Mouse (Mus musculus) midbrain, embryonic 12.5 days (tissue): ENCODE results near the gene Lipo1. TPM values are rescaled to one million over a fixed set of nuclear protein-coding genes. Genes with fewer than 3 reads are reported as not detected.
"Not testable (repeated sequence)": the region's sequence is repeated elsewhere in the genome, so short reads cannot be mapped to it uniquely, and the experiment has no call there.

Experiments used
- ATAC-seq: fragments of 200-750 bp; cut with Nextera tagmentation; 2 replicates; pipeline ENCODE4 v1.8.0; 2017; ENCODE audit warnings: low read depth, moderate TSS enrichment, moderate library complexity; ENCODE audit not compliant: low FRiP score
- H3K27ac ChIP-seq: fragments of 300-500 bp; sonication (generic); replicated peaks from 2 replicates; pipeline ENCODE4 v1.5.1; 2016; ENCODE audit warnings: mild to moderate bottlenecking
- H3K27me3 ChIP-seq: fragments of 300-500 bp; sonication (generic); 2 replicates; pipeline ENCODE4 v1.6.1; 2016; ENCODE audit warnings: mild to moderate bottlenecking
- H3K36me3 ChIP-seq: fragments of 300-500 bp; sonication (generic); 2 replicates; pipeline ENCODE4 v1.6.1; 2016
- H3K4me1 ChIP-seq: fragments of 300-500 bp; sonication (generic); 2 replicates; pipeline ENCODE4 v1.6.1; 2016
- H3K4me2 ChIP-seq: fragments of 300-500 bp; sonication (generic); replicated peaks from 2 replicates; pipeline ENCODE4 v1.6.1; 2016; ENCODE audit warnings: mild to moderate bottlenecking, moderate library complexity
- H3K4me3 ChIP-seq: fragments of 300-500 bp; sonication (generic); 2 replicates; pipeline ENCODE4 v1.5.1; 2016; ENCODE audit warnings: mild to moderate bottlenecking
- H3K9ac ChIP-seq: fragments of 300-500 bp; sonication (generic); replicated peaks from 2 replicates; pipeline ENCODE4 v1.6.1; 2016; ENCODE audit warnings: mild to moderate bottlenecking, moderate library complexity
- H3K9me3 ChIP-seq: fragments of 300-500 bp; sonication (generic); 2 replicates; pipeline ENCODE4 v1.6.1; 2016; ENCODE audit warnings: mild to moderate bottlenecking
- WGBS: fragments of 180-500 bp; shearing (Covaris S2); methylation state at CpG from one replicate; pipeline ENCODE4 v1.1.7; 2016; 5-methylcytosine and 5-hydroxymethylcytosine counted together
- polyA plus RNA-seq: library from polyadenylated mRNA; unstranded; fragments of >200 nt; fragmentation: Nextera tagmentation; extraction: Ambion mirVana; gene quantifications from 2 replicates; pipeline ENCODE4 v1.2.1, GENCODE M21; 2016

The Lipo1 gene
- not detected in 2 replicates for polyA plus RNA-seq

DNA sequence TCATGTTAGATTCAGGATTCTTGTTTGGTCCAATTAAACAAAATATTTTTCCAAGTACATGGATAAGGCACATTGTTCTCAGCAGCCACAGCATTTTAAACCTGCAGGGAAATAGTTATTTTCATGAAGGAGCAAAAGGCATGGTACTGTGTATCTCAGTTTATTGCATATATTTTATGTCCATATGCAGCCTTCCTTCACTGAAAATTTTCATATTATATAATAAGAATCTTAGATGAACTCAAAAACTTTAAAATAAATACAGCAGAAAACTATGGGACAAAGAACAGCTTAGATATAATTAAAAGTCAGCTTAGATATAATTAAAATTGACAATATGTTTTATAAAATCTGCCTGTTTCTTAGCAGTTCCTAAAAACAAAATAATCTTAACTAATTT is at the start of gene Lipo1:
Gene Lipo1, minus strand, starts transcription at position 101 of the 400 bp plus-strand sequence.
- H3K36me3 ChIP-seq, ATAC-seq, H3K4me3 ChIP-seq, H3K4me1 ChIP-seq, H3K9me3 ChIP-seq, H3K9ac ChIP-seq, H3K27ac ChIP-seq, H3K4me2 ChIP-seq, H3K27me3 ChIP-seq: not testable (repeated sequence)

DNA sequence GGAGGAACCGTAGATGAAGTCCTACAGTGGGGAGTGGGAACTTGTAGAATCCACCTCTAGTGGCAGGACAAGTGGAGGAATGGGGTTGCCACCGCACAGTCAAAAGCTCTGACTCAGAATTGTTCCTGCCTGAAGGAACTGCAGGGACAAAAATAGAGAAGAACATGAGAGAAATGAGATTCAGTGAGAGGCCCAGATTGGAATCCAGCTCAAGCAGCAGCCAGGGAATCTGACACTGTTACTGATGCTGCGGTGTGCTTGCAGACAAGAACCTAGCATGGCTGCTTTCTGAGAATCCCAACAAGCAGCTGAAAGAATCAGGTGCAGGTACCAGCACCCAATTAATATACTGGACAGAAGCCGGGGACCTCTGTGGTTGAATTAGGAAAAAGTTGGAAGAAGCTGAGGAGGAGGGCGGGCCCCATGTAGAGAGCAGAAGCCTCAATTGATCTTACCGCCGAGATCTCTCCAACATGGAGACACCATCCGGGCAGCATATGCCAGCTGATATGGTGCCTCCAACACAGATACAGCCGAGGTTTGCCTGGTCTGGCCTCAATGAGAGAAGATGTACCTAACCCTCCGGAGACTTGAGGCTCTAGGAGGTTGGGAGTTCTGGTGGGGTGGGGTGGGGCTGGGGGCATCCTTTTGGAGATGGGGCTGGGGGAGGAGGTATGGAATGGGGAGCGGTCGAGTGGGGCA is 532 bp downstream of the Lipo1 start:
- H3K4me1 ChIP-seq: no peaks in the 10 kb centered on the region
- H3K4me2 ChIP-seq: no peak overlapping the region
- no peak overlapping the region for H3K9ac ChIP-seq
- 88% methylated on average over 12 of the region's 12 CpGs for WGBS
- H3K27ac ChIP-seq: no peak overlapping the region
- no peak overlapping the region for H3K4me3 ChIP-seq
- H3K27me3 ChIP-seq: no peaks in the 10 kb centered on the region
- no peak for ATAC-seq
- no peaks in the 10 kb centered on the region for H3K9me3 ChIP-seq
- no peaks in the 10 kb centered on the region for H3K36me3 ChIP-seq

DNA sequence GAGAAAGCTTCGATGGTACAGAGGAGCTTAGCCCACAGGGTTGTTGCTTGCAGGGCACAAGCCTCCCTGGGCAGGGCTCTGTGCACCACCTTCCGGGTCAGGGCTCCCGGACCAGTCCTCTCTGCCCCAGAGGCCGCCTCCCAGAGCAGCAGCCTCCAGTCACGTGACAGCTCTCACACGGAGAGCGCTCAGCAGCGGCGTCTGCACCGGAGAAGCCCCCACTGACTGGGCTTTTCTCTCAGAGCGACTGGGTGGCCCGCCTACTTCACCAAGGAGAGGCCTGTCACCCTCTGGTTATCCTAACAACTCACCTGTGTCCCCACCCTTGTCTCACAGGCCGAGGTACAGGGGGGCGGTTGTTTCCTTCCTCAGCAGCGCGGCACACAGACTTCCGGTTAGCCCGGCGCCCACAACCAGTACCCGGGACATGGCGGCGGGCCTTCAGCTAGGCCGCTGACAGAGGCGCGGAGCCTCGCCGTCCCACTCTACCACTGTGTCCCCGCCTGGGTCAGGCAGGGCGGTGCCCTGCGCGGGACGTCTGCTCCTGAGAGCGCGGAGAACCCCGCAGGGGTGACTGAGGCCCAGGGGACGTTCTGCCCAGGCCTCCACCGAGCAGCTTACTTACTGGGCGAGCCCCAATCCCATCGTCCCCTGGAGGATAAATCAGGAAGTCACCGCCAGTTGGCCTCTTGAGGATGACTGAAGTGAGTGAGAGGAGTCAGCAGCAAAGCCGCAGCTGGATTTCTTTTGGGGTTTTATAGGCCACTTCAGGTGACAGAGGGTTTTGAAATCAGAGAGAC is 25.8 kb downstream of the Lipo1 start, which contains the start of gene Lipo3:
Gene Lipo3, minus strand, starts transcription at position 665 of the 800 bp plus-strand sequence.
- H3K36me3 ChIP-seq, H3K9ac ChIP-seq, H3K4me1 ChIP-seq, H3K9me3 ChIP-seq, H3K27ac ChIP-seq, H3K27me3 ChIP-seq: not testable (repeated sequence)
- 39% methylated on average over 13 of the region's 41 CpGs for WGBS
- peak; percentile 98 for ATAC-seq
- H3K4me2 ChIP-seq: peak within 1 kb of the TSS; percentile 41
- H3K4me3 ChIP-seq: peak within 1 kb of the TSS; percentile 23

DNA sequence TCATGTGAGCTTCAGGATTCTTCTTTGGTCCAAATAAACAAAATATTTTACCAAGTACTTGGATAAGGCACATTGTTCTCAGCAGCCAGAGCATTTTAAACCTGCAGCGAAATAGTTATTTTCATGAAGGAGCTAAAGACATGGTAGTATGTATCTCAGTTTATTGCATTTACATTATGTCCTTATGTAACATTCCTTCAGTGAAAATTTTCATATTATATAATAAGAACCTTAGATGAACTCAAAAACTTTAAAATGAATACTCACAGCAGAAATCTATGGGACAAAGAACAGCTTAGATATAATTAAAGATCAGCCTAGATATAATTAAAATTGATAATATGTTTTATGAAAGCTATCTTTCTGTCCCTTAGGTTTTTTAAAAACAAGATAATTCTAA is 36.0 kb downstream of the Lipo1 start, which contains the start of gene Lipo2:
Gene Lipo2, minus strand, starts transcription at position 101 of the 400 bp plus-strand sequence.
- 98% methylated on average over 1 of the region's 1 CpGs for WGBS
- not testable (repeated sequence) for H3K27ac ChIP-seq, H3K9me3 ChIP-seq, H3K27me3 ChIP-seq, ATAC-seq, H3K4me3 ChIP-seq, H3K9ac ChIP-seq, H3K36me3 ChIP-seq, H3K4me1 ChIP-seq, H3K4me2 ChIP-seq

Other genes starting within 250 kb of the Lipo1 start
- not detected in 2 replicates for gene Gm8978, start 162.2 kb downstream of the Lipo1 start, polyA plus RNA-seq
- gene Lipo2, start 36.1 kb downstream of the Lipo1 start, polyA plus RNA-seq: 0.92 TPM in 1 of 2 replicates, not detected in the other
- gene Lipo3, start 25.5 kb downstream of the Lipo1 start, polyA plus RNA-seq: 14.1 and 14.2 TPM in 2 replicates
- gene Lipf, start 173.7 kb upstream of the Lipo1 start, polyA plus RNA-seq: not detected in 2 replicates
- gene Lipk, start 220.8 kb upstream of the Lipo1 start, polyA plus RNA-seq: not detected in 2 replicates